Mouse (Mus musculus) A20 (cell line): ENCODE results near the gene Rfpl4.
"Not testable (repeated sequence)": the region's sequence is repeated elsewhere in the genome, so short reads cannot be mapped to it uniquely, and the experiment has no call there.

Experiments used
- DNase-seq: peaks from one replicate; pipeline ENCODE4 v3.0.0-alpha.2; 2011; ENCODE audit warnings: low read depth, low spot score

The Rfpl4 gene

GRCm38 (mm10) chr7:5116850-5117249 lies at the start of gene Rfpl4:
Gene Rfpl4 (minus strand): TSS chr7:5116950.
- DNase-seq, result no peak

DNA sequence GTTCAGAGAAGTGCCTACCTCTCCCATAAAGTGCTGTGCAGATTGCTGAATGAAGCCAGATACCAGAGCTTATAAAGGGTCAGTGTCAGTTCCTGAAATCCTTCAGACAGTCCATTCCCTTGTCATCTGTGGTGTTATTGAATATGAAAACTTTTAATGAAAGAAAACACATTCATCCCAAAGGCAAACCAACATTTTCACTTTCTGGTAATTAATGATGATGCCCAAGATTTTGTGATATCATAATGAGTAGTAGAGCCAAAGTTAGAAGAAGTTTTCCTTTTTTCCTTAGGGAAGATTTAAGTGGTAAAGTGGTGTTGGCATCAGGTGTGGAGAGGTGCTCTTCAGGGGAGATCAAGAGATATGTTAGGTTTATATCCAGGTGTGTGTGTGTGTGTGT lies 32.8 kb upstream of the Rfpl4 start, which contains the start of gene Vmn1r55:
Vmn1r55 (minus strand) TSS at position 101 of the 400 bp plus-strand sequence.
- DNase-seq, result not testable (repeated sequence)

GRCm38 (mm10) chr7:5125549-5126406 lies 9.0 kb upstream of the Rfpl4 start, which contains the start of gene Rasl2-9:
Gene Rasl2-9 (minus strand): TSS chr7:5125950.
- DNase-seq, result peak; percentile 91

- no peak for DNase-seq
Measured at GRCm38 (mm10) chr7:5125078-5125477, 8.3 kb upstream of the Rfpl4 start.

GRCm38 (mm10) chr7:5112701-5113100 lies 4.0 kb downstream of the Rfpl4 start:
- DNase-seq, result no peak

DNA sequence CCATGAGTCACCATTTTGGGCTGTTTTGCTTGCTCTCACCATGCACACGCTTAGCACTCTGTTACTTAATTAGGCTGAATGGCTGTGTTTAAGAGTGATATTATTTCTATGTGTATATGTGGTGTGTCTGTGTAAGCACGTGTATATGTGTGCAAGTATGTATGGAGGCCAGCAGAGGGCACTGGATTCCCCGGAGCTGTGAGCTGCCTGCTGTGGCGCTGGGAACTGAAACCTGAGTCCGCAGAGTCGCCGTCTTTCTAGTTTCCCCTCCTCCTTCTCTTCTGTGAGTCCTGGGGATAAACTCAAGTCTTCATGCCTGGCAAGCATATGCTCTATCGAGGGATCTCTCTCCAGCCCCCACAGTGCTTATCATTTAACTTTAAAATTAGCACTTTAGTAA lies 7.4 kb downstream of the Rfpl4 start:
- no peak for DNase-seq

GRCm38 (mm10) chr7:5108272-5108671 lies 8.5 kb downstream of the Rfpl4 start:
- DNase-seq, result no peak

- peak; percentile 36 for DNase-seq
Measured at GRCm38 (mm10) chr7:5102564-5102963, 14.2 kb downstream of the Rfpl4 start.

- peak; percentile 92 for DNase-seq
Measured at GRCm38 (mm10) chr7:5101066-5101663, 15.6 kb downstream of the Rfpl4 start.

DNA sequence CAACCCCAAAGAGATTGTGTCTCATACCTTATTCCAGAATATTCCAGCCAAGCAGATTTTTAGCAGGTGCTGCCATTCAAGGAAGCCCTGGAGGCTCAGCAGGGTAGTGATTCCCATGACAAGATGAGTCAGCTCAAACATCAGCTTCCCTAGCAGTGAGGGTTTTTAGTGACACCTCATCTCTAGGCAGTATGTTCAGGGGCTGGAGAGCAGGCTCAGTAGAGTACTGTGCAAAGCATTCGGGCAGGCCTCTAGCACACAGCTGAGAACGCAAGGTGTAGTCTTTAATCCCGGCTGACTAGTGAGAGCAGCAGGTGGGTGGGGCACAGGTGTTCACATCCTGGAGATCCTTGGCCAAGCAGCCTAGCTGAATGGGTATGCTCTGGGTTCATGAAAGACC lies 17.0 kb downstream of the Rfpl4 start:
- DNase-seq, result peak; percentile 79

DNA sequence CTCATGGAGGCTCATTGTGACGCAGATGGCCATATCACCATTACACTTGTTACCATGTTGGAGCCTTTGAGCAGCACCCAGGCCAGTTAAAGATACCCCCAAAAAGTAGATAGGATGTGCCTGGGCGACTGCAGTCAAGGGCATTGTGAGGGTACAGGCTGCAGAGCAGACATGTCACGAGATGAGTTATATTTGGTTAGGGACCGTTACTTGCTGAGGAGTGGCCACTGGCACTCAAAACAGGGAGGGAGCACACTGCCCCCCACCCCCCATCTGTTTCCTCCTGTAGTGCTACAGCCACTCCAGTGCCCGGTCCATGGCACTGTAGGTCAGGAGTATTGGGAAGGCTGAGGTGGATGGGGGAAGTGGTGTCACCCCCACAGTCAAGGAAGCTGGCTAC lies 18.0 kb downstream of the Rfpl4 start:
- no peak for DNase-seq

DNA sequence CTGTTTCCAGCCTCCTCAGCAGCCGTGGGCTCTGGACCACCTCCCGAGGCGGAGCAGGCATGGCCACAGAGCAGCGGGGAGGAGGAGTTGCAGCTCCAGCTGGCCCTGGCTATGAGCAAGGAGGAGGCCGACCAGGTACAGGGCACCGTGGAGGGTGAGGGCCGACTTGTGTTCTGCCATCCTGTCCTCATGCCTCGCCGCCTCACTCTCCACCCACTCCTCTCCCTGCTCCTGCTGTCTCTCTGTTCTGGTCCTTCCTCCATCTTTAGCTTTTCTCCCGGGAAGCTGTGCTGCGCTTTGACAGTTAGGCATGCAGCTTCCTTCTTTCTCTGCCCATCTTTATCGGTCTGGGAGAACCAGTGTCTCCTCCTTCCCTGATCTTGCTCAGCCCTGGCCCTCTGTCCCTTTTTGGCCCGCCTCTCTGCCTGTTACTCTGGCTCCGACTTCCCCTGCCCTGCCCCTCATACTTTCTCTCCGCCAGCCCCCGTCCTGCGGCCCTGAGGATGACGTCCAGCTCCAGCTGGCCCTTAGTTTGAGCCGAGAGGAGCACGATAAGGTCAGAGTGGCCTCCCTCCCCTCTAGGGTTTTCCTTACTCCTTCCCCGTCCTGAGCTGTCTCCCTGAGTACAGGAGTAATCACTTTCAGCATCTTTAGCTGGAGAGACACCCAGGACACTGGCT lies 23.8 kb downstream of the Rfpl4 start:
- DNase-seq, result no peak

DNA sequence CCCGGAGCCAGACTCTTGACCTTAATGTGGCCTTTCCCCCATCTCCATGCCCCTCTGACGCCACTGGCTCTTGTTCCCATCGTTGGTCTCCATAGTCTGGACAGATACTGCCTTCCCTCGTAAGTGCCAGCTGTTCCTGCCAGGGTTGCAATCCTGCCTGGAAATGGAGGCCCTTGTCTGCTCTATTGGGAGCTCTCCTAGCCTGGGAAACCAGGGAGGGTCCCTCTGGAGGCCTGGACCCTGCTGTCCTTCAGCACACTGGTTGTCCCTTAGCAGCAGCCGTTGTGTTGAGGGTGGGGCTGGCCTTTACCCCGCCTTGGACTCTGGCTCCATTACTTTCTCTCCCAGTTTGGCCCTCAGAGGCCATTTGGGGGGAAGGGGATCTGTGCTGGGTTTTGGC lies 24.4 kb downstream of the Rfpl4 start:
- DNase-seq, result no peak

GRCm38 (mm10) chr7:5091008-5091728 lies 25.6 kb downstream of the Rfpl4 start:
- no peak for DNase-seq

DNA sequence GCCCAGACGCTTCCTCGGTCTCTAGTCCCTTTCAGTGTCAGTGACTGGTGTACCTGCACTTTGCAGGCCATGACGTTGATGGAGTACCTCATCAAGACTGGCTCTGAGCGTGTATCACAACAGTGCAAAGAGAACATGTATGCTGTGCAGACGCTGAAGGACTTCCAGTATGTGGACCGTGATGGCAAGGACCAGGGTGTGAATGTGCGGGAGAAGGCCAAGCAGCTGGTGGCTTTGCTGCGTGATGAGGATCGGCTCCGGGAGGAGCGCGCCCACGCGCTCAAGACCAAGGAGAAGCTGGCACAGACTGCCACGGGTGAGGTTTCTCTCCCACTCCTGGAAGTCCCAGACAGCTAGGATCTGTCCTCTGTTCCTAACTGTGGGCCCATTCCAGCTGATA lies 26.9 kb downstream of the Rfpl4 start:
- DNase-seq, result no peak

GRCm38 (mm10) chr7:5087886-5088285 lies 28.9 kb downstream of the Rfpl4 start:
- no peak for DNase-seq

DNA sequence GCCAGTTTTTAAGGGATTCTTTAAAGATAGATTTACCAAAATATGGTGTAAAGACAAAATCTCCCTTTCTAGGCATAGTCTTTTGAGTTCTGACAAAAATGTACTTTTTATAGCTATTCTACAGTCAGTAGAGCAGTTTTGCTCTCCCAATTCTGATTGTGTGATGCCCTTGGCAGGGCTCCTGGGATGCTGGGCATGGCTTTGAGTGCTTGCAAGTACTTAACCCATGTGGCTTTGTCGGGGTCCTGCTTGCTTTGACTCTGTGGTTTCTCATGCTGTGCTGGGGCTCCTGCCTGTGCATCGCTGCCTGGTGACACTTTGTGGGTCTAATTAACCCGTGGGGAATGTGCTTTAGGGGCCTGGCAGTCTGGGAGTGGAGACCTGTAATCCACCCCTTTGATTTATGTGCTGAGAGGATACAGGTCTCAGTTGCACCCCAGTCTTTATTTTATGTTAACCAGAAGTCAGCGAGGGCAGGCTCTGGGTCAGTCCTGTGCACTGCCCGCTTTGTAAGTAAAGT lies 29.8 kb downstream of the Rfpl4 start:
- DNase-seq, result no peak

DNA sequence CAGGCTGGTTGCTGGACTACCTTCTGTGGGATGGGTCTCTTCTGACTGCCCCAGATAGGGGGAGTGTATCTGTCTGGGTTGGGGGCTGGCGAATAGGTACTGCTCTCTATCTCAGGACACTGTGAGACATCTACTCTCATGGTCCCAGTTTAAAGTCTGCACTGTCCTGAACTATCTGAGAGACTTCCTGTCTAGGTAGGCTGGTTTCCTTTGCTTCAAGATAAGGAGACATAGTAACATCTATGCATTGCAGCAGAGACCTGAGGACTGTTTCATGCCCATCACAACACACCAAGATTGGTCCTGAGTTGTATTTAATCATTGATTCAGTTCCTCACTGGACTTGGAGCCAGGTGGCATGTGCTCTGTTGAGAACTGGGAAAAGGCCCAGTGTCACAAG lies 31.2 kb downstream of the Rfpl4 start:
- DNase-seq, result no peak

DNA sequence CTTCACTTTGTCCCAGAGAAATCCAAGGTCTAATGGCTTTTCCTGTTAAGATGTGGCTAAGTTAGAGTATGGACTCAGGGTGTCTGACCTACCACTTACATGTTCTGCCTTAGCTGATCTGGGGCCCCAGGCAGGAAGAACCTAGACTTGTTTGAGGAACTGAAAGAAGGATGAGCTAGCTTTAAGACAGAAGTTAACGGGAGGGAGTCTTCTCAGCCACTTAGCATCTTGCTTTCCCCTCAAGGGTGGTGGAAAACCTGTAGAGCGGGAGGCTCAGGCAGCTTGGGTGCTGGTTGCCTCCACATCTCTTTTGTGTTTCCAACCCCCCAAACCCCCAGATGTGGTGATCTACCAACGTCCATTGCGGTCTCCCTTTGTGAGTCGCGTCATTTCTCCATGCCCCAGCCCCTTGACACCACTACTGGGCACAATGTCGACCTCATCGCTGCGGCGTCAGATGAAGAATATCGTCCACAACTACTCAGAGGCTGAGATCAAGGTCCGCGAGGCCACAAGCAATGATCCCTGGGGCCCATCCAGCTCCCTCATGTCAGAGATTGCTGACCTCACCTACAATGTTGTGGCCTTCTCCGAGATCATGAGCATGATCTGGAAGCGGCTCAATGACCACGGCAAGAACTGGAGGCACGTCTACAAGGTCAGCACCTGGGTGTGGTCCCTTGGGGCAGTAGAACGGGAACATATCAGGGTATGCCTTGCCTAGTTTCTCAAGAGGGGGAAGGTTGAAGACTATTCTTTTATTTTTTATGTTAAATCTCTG lies 33.2 kb downstream of the Rfpl4 start:
- peak; percentile 91 for DNase-seq

- peak; percentile 40 for DNase-seq
Measured at GRCm38 (mm10) chr7:5081939-5082338, 34.8 kb downstream of the Rfpl4 start.

- peak; percentile 69 for DNase-seq
Measured at GRCm38 (mm10) chr7:5081241-5081640, 35.5 kb downstream of the Rfpl4 start.
